Mouse (Mus musculus) midbrain, embryonic 10.5 days (tissue): ENCODE data around the gene Cdc42bpb. TPM values are rescaled to one million over a fixed set of nuclear protein-coding genes. Genes with fewer than 3 reads are reported as not detected.

ENCODE experiments used
- DNase-seq: peaks from one replicate; pipeline ENCODE4 v3.0.0-alpha.2; 2017; ENCODE audit warnings: low spot score
- H3K27ac ChIP-seq: fragments of 300-500 bp; sonication (generic); replicated peaks from 2 replicates; pipeline ENCODE4 v1.5.1; 2016; ENCODE audit warnings: mild to moderate bottlenecking
- H3K27me3 ChIP-seq: fragments of 300-500 bp; sonication (generic); 2 replicates; pipeline ENCODE4 v1.6.1; 2016; ENCODE audit warnings: low read depth, mild to moderate bottlenecking; ENCODE audit not compliant: poor library complexity, severe bottlenecking
- H3K36me3 ChIP-seq: fragments of 300-500 bp; sonication (generic); 2 replicates; pipeline ENCODE4 v1.6.1; 2016; ENCODE audit warnings: mild to moderate bottlenecking, moderate library complexity
- H3K4me1 ChIP-seq: fragments of 300-500 bp; sonication (generic); 2 replicates; pipeline ENCODE4 v1.6.1; 2016
- H3K4me3 ChIP-seq: fragments of 300-500 bp; sonication (generic); 2 replicates; pipeline ENCODE4 v1.5.1; 2016; ENCODE audit warnings: mild to moderate bottlenecking, moderate library complexity
- H3K9me3 ChIP-seq: fragments of 300-500 bp; sonication (generic); replicated peaks from 2 replicates; pipeline ENCODE4 v1.6.1; 2016; ENCODE audit warnings: mild to moderate bottlenecking
- WGBS: fragments of 180-500 bp; shearing (Covaris S2); methylation state at CpG from one replicate; pipeline ENCODE4 v1.1.7; 2016; 5-methylcytosine and 5-hydroxymethylcytosine counted together
- polyA plus RNA-seq: library from polyadenylated mRNA; unstranded; fragments of >200 nt; fragmentation: Nextera tagmentation; extraction: Ambion mirVana; gene quantifications from 2 replicates; pipeline ENCODE4 v1.2.1, GENCODE M21; 2016

Gene Cdc42bpb
- polyA plus RNA-seq, 1 experiment from 2014 or later: 31.4 TPM

DNA sequence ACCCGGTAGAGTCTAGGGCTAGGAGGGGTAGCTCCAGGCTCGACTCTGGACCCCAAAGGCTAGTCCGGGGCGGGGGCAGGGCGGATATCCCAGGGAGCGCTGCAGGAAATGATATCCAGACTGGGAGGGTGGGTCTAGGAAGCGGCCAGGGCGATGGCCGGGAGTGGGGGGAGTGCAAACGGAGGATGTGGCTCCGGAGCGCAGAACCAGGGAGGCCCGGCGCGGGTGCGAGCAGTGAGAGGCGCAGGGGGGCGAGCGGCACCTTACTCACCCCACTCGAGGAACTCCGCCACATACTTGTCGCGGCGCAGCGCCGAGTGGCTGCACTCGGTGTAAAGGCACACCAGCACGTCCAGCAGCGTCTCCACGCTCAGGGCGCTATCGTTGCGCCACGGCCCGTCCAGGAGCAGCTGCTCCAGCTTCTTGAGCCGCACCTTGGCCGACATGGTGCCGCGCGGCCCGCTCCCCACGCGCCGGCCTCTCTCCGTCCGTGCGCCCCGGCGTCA lies 639 bp downstream of the Cdc42bpb start:
- Histone ChIP-seq H3K4me1 (peaks cover 37% of the 10 kb centered on the region), H3K36me3 (no peaks in the 10 kb centered on the region), H3K4me3 (peak overlapping the region; percentile 98), H3K9me3 (no peaks in the 10 kb centered on the region), H3K27ac (peak overlapping the region; percentile 97), H3K27me3 (no peaks in the 10 kb centered on the region)
- DNase-seq: no peak
- under 1% methylated on average over 49 of the region's 49 CpGs for WGBS

DNA sequence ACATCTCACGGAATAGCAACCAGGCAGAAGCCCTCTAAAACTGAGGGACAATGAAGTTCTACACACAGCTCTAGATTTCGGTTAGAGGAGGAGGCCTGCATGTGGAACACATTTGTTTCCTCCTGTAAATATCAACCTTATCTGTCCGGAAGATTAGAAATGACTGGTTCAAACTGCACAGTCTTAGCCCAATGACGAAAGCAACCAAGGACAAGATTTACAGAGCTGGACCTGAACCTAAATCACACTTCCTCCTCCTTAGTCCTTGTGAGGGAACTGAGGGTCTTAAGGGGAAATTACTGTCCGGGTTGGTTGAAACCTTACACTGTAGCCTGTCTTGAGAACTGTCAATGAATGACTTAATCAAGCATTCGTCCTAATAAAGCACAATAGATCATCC lies 1.5 kb downstream of the Cdc42bpb start:
- Histone ChIP-seq H3K27ac (no peak overlapping the region; the same call in 1 of the 2 replicates), H3K4me3 (peak overlapping the region; percentile 98)

DNA sequence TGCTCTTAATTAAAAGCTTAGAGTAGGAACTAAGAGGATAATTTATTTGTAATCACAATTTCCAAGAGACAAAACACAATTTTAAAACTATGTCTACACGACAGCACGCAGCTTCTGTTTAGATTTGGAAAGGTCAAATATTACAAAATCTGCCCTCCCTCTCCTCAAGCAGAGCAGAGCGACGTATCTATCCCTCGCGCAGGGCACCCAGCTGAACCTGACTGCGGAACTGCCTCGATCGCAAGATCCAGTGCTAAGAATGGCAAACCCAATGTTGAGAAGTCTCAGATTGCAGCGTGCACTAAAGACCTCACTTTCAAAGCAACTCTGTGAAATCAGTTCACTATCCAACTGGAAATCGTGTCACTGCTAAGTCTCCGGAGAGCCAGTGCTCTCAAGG lies 2.0 kb downstream of the Cdc42bpb start:
- Histone ChIP-seq H3K27me3 (no peaks in the 10 kb centered on the region), H3K36me3 (no peaks in the 10 kb centered on the region), H3K9me3 (no peaks in the 10 kb centered on the region), H3K27ac (no peak overlapping the region), H3K4me3 (peak overlapping the region; percentile 98), H3K4me1 (peaks cover 33% of the 10 kb centered on the region)
- WGBS: 90% methylated on average over 12 of the region's 12 CpGs
- no peak for DNase-seq

More for the DNA sequence above, 1.5 kb downstream of the Cdc42bpb start:
- no peak for DNase-seq
- Histone ChIP-seq H3K4me1 (peaks cover 31% of the 10 kb centered on the region), H3K9me3 (no peaks in the 10 kb centered on the region), H3K27me3 (no peaks in the 10 kb centered on the region), H3K36me3 (no peaks in the 10 kb centered on the region)
- 58% methylated on average over 6 of the region's 6 CpGs for WGBS

DNA sequence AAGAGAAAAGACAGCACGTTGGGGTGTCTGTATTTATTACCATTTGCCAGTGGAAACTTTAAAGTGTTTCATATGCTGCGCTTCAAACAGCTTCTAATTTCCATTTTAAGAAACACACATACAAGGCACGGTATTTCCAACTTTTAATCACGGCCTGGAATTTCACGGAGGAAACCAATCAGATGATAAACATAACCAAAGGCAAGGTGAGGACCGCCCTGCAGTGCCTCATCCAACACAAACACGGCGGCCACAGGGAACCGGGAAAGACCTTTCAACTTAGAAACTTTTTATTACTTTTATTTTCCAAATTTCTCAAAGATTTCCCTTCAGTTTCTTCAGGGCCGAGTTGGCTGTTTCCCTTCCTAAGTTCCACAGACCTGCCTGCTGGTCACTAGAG lies 2.8 kb downstream of the Cdc42bpb start:
- H3K4me3 ChIP-seq: no peak overlapping the region
- no peaks in the 10 kb centered on the region for H3K27me3 ChIP-seq
- WGBS: 88% methylated on average over 10 of the region's 10 CpGs
- no peaks in the 10 kb centered on the region for H3K36me3 ChIP-seq
- DNase-seq: no peak
- H3K9me3 ChIP-seq: no peaks in the 10 kb centered on the region
- peaks cover 41% of the 10 kb centered on the region for H3K4me1 ChIP-seq
- H3K27ac ChIP-seq: no peak overlapping the region

DNA sequence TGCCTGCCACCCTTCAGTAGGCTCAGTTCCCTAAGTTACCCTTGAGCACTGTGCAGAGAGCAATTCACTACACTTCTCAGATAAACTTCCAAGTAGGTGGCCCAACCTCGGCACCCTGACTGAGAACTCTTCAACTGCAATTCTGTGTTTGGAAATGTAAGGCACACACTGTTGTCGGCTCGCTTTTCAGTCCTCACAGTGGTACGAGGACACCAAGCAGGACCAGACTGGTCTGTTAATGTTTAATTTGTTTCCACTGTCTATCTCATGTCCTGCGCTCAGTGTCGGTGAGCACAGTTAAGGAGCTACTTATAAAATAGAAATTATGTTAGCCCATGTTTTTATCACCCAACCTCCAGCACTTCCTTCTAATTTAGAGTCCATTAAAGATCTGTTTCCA lies 4.1 kb downstream of the Cdc42bpb start:
- no peak for DNase-seq
- peaks cover 48% of the 10 kb centered on the region for H3K4me1 ChIP-seq
- 88% methylated on average over 6 of the region's 6 CpGs for WGBS

DNA sequence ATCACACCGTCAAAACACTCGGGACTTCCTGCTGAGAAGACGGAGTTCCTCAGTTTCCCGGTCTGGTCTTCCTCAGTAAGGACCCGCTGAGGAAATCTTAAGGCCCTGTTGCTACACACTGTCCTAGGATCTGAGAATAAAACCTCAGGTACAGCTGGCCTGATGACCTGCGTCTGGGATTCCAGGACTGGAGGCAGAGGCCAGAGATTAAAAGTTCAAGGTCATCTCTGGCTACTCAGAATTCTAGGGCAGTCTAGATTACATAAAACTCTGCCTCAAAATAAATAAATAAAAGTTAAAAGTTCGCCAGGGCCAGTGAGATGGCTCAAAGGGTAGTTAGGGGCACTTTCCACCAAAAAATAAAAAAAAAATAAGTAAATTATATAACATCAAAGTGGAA lies 5.6 kb downstream of the Cdc42bpb start:
- DNase-seq: no peak
- no peak overlapping the region for H3K4me3 ChIP-seq
- no peak overlapping the region for H3K27ac ChIP-seq
- no peaks in the 10 kb centered on the region for H3K9me3 ChIP-seq
- H3K4me1 ChIP-seq: peaks cover 53% of the 10 kb centered on the region
- no peaks in the 10 kb centered on the region for H3K36me3 ChIP-seq
- no peaks in the 10 kb centered on the region for H3K27me3 ChIP-seq
- WGBS: 87% methylated on average over 7 of the region's 7 CpGs

More for the DNA sequence above, 4.1 kb downstream of the Cdc42bpb start:
- H3K27ac ChIP-seq: no peak overlapping the region
- H3K9me3 ChIP-seq: no peaks in the 10 kb centered on the region
- no peaks in the 10 kb centered on the region for H3K27me3 ChIP-seq
- H3K4me3 ChIP-seq: no peak overlapping the region
- no peaks in the 10 kb centered on the region for H3K36me3 ChIP-seq

DNA sequence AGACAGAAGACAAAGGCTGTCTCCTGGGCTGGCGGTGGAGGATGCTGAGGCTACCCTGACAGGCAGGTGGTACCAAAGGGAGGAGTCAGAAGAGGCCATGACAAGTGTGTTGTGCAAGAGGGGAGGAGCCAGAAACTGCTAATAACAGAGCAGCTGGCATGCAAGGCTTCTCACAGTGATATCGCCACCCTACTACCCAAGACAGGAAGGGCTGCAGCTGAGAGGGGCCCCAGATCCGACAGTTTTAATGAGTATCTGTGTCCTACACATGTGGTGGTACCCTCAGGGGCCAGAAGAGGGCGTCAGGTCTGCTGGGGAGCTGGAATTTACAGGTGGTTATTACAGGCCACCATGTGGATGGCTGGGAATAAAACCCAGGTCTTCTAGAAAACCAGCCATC lies 7.3 kb downstream of the Cdc42bpb start:
- WGBS: 59% methylated on average over 4 of the region's 4 CpGs
- Histone ChIP-seq H3K4me1 (peaks cover 36% of the 10 kb centered on the region), H3K27me3 (no peaks in the 10 kb centered on the region), H3K4me3 (no peak overlapping the region), H3K9me3 (no peaks in the 10 kb centered on the region), H3K27ac (no peak overlapping the region), H3K36me3 (no peaks in the 10 kb centered on the region)
- no peak for DNase-seq

DNA sequence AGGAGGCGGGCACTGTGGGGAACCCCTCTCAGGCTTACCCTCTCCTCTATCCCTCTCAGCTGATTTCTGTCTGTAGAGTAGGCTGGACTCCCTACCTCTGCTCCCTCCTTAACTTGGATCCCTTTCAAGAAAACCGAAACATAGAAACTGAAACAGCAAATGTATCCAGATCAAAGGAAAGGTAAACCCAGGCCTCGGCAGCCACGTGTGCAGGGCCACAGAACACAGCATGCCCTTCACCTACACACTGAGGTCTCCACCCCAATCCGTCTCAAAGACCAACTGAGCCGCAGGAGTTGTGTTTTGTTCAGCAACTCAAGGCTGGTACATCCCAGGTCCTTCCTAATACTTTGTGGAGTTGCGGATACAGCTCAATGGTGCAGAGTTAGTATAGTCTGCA lies 10.5 kb downstream of the Cdc42bpb start:
- H3K36me3 ChIP-seq: no peaks in the 10 kb centered on the region
- no peak overlapping the region for H3K27ac ChIP-seq
- peaks cover 37% of the 10 kb centered on the region for H3K4me1 ChIP-seq
- 93% methylated on average over 7 of the region's 7 CpGs for WGBS
- H3K27me3 ChIP-seq: no peaks in the 10 kb centered on the region
- no peak for DNase-seq
- no peak overlapping the region for H3K4me3 ChIP-seq
- H3K9me3 ChIP-seq: no peaks in the 10 kb centered on the region

DNA sequence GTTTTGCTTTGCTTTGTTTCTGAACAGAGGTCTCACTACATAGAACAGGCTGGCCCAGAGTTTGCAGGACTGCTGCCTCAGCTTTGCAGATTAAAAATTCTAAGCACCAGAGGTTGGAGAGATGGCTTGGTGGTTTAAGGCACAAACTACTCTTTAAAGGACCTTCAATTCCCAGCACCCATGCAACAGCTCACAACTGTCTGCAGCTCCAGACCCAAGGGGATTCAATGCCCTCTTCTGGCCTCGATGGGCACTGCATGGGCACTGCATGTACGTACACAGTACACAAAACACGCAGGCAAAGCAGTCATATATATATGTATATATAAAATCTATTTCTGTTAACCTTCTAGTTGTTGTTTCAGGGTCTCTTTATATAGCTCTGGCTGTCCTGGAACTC lies 13.3 kb downstream of the Cdc42bpb start:
- Histone ChIP-seq H3K9me3 (no peaks in the 10 kb centered on the region), H3K4me1 (peaks cover 32% of the 10 kb centered on the region), H3K27me3 (no peaks in the 10 kb centered on the region), H3K36me3 (no peaks in the 10 kb centered on the region), H3K27ac (no peak overlapping the region), H3K4me3 (no peak overlapping the region)
- WGBS: 85% methylated on average over 3 of the region's 3 CpGs
- DNase-seq: no peak

DNA sequence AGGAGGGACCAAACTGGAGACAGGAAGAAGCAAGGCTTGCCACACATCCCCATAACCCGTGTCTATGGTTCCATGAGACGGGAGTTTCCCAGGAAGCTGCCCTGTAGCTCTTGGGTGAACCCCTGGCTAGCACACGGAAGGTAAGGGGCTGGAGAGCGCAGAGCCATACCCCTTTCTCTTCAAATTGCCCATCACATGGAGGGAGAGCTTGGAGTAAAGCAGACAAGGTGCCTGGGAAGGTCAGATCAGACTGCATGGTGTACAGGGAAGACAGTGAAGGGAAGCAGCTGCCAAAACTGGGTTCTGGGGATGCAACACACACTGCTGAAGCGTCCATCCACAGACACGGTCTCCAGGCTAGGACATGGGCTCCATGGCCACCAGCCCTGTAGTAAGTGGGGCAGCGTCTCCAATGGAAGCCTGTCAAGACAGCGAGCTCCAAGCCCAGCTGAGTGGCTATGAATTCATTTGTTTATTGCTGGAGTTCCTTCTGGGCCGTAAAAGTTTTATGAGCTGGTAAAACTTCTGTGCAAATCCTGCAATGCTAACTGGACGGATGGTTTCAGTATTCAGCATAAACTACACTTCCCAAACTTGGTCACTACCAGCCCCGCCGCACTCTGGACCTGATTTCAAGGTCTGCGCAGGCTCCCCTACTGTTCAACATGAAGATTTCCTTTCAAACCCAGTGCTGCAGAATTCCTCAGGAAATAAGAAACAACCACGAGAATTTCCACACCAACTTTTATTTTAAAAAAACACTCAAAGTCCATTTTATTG lies 16.0 kb downstream of the Cdc42bpb start:
- no peaks in the 10 kb centered on the region for H3K9me3 ChIP-seq
- WGBS: 84% methylated on average over 14 of the region's 14 CpGs
- DNase-seq: no peak
- peaks cover 34% of the 10 kb centered on the region for H3K4me1 ChIP-seq
- no peak overlapping the region for H3K27ac ChIP-seq
- no peaks in the 10 kb centered on the region for H3K36me3 ChIP-seq
- no peak overlapping the region for H3K4me3 ChIP-seq
- no peaks in the 10 kb centered on the region for H3K27me3 ChIP-seq

DNA sequence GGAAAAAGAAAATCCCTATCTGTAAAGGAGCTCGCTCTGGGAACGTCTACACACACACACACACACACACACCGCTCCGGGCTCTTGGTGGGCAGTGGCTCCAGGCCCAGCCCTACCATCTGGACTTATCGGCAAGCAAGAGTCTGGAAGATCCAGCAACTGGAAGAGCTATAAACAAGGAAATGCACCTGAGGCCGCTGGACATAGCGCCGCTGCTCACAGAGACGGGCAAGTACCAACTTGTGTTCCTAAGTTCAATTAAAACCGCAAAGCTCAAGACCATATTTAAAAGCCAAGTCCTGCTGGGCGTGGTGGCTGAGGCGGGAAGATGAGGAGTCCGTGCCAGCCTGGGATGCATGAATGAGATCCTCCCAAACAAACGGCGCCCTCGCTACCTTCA lies 16.8 kb downstream of the Cdc42bpb start:
- H3K27ac ChIP-seq: no peak overlapping the region
- no peaks in the 10 kb centered on the region for H3K27me3 ChIP-seq
- H3K9me3 ChIP-seq: no peaks in the 10 kb centered on the region
- H3K4me1 ChIP-seq: peaks cover 40% of the 10 kb centered on the region
- no peak overlapping the region for H3K4me3 ChIP-seq
- WGBS: 93% methylated on average over 16 of the region's 16 CpGs
- no peak for DNase-seq
- no peaks in the 10 kb centered on the region for H3K36me3 ChIP-seq

DNA sequence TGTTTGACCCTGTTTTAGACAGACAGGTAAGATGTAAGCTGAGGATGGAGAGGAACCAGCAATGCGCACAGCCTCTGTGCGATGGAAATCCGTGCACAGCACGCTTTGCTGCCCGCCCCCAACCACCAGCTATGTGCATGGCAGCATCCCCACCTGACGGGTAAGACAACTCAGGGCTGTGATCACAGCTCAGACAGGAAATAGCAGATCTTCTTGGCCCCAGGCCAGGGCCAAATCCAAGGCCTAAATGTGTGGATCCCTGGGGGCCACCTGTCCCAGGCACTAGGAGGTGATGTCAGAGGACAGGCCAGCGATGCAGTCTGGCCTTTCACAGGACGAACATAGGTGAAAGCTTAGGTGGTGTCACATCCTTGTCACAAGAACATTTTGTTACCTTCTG lies 21.3 kb downstream of the Cdc42bpb start:
- Histone ChIP-seq H3K36me3 (peaks cover 16% of the 10 kb centered on the region), H3K4me3 (no peak overlapping the region), H3K9me3 (no peaks in the 10 kb centered on the region), H3K27me3 (no peaks in the 10 kb centered on the region), H3K4me1 (peaks cover 47% of the 10 kb centered on the region), H3K27ac (no peak overlapping the region)
- no peak for DNase-seq
- WGBS: 94% methylated on average over 8 of the region's 8 CpGs

DNA sequence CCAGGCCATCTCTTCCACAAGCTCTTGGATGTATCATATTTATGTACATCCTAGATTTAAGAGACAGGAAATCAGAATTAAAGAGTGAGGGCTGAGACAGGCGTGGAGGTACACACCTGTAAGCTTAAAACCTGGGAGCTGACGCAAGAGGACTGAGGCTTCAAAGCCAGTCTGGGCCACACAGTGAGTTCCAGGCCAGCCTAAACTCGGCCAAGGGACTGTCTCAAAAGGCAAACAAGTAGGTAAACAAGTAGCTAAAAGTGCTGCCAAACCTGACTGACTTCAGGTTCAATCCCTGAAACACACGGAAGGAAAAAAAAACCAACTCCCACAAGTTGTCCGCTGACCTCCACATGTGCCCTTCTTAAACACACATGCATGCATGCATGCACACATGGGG lies 23.4 kb downstream of the Cdc42bpb start:
- no peak overlapping the region for H3K27ac ChIP-seq
- H3K27me3 ChIP-seq: no peaks in the 10 kb centered on the region
- WGBS: 88% methylated on average over 5 of the region's 5 CpGs
- peaks cover 16% of the 10 kb centered on the region for H3K36me3 ChIP-seq
- no peak for DNase-seq
- H3K9me3 ChIP-seq: no peaks in the 10 kb centered on the region
- no peak overlapping the region for H3K4me3 ChIP-seq
- peaks cover 43% of the 10 kb centered on the region for H3K4me1 ChIP-seq
